Mouse (Mus musculus): ENCODE data around the gene Dip2c. TPM values are rescaled to one million over a fixed set of nuclear protein-coding genes. Genes with fewer than 3 reads are reported as not detected.

The Dip2c gene
- polyA plus RNA-seq, 1 experiment from 2014 or later, result 11.3 TPM

GRCm38 (mm10) chr13:9562921-9563320, 286.6 kb downstream of the Dip2c start:
- no peak overlapping the region for H3K27ac ChIP-seq (ENCODE audit: low read depth, low read length)
- H3K4me2 ChIP-seq (ENCODE audit: low read depth), result no peak overlapping the region
- H3K9ac ChIP-seq (ENCODE audit: low read length), result no peak overlapping the region
- DNase-seq (ENCODE audit: low spot score) (peak; percentile 34), ATAC-seq (ENCODE audit: insufficient read depth, low FRiP score, low TSS enrichment) (no peak)
- H3K4me3 ChIP-seq (ENCODE audit: low read depth, low read length), result no peak overlapping the region
- no peaks in the 10 kb centered on the region for H3K36me3 ChIP-seq (ENCODE audit: control insufficient read depth, insufficient read depth, low read length)
- no peaks in the 10 kb centered on the region for H3K27me3 ChIP-seq (ENCODE audit: control insufficient read depth, insufficient read depth, low read length)
- no peaks in the 10 kb centered on the region for H3K9me3 ChIP-seq (ENCODE audit: control insufficient read depth, low read length)
- H3K4me1 ChIP-seq (ENCODE audit: control insufficient read depth, insufficient read depth, low read length), result no peaks in the 10 kb centered on the region
- WGBS, result 18% methylated on average over 2 of the region's 2 CpGs

DNA sequence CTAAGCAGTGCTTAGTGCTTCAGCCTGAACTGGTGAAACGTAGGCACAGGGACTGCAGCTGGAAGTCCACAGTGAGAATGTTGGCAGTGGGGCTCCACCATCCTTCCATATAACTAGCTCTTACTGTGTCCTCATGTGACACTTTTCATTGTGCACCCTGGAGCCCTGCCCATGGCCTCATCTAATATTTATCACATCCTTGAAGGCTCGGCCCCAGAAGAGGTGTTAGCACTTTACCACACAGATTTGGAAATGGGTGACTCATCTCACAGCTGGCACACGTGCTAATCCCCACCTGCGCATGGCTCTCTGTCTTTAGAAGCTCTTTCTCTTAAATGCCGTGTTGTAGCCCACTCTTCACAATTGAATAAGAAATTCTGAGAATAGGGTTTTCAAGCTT, 292.5 kb downstream of the Dip2c start:
- H3K9me3 ChIP-seq (ENCODE audit: control insufficient read depth, low read length), result no peaks in the 10 kb centered on the region
- 87% methylated on average over 5 of the region's 5 CpGs for WGBS
- DNase-seq (ENCODE audit: low spot score) (no peak), ATAC-seq (ENCODE audit: insufficient read depth, low FRiP score, low TSS enrichment) (no peak)
- H3K27ac ChIP-seq (ENCODE audit: low read depth, low read length), result no peak overlapping the region
- no peak overlapping the region for H3K9ac ChIP-seq (ENCODE audit: low read length)
- H3K27me3 ChIP-seq (ENCODE audit: control insufficient read depth, insufficient read depth, low read length), result no peaks in the 10 kb centered on the region
- H3K4me1 ChIP-seq (ENCODE audit: control insufficient read depth, insufficient read depth, low read length), result no peaks in the 10 kb centered on the region
- peaks cover 4% of the 10 kb centered on the region; the same call in 1 of the 2 replicates for H3K36me3 ChIP-seq (ENCODE audit: control insufficient read depth, insufficient read depth, low read length)
- no peak overlapping the region for H3K4me2 ChIP-seq (ENCODE audit: low read depth)
- no peak overlapping the region for H3K4me3 ChIP-seq (ENCODE audit: low read depth, low read length)

- H3K4me3 ChIP-seq (ENCODE audit: low read depth, low read length), result no peak overlapping the region
- no peaks in the 10 kb centered on the region for H3K4me1 ChIP-seq (ENCODE audit: control insufficient read depth, insufficient read depth, low read length)
- no peak overlapping the region for H3K27ac ChIP-seq (ENCODE audit: low read depth, low read length)
- DNase-seq (ENCODE audit: low spot score) (no peak), ATAC-seq (ENCODE audit: insufficient read depth, low FRiP score, low TSS enrichment) (no peak)
- no peak overlapping the region for H3K4me2 ChIP-seq (ENCODE audit: low read depth)
- H3K36me3 ChIP-seq (ENCODE audit: control insufficient read depth, insufficient read depth, low read length), result no peaks in the 10 kb centered on the region
- H3K27me3 ChIP-seq (ENCODE audit: control insufficient read depth, insufficient read depth, low read length), result no peaks in the 10 kb centered on the region
- 85% methylated on average over 4 of the region's 4 CpGs for WGBS
- no peaks in the 10 kb centered on the region for H3K9me3 ChIP-seq (ENCODE audit: control insufficient read depth, low read length)
- H3K9ac ChIP-seq (ENCODE audit: low read length), result no peak overlapping the region
These were observed 300.4 kb downstream of the Dip2c start for GRCm38 (mm10) chr13:9576686-9577085.

GRCm38 (mm10) chr13:9578456-9578855, 302.1 kb downstream of the Dip2c start:
- Histone ChIP-seq H3K4me2 (ENCODE audit: low read depth) (no peak overlapping the region), H3K9me3 (ENCODE audit: control insufficient read depth, low read length) (no peaks in the 10 kb centered on the region), H3K27me3 (ENCODE audit: control insufficient read depth, insufficient read depth, low read length) (no peaks in the 10 kb centered on the region), H3K9ac (ENCODE audit: low read length) (no peak overlapping the region), H3K4me1 (ENCODE audit: control insufficient read depth, insufficient read depth, low read length) (no peaks in the 10 kb centered on the region), H3K27ac (ENCODE audit: low read depth, low read length) (no peak overlapping the region), H3K4me3 (ENCODE audit: low read depth, low read length) (no peak overlapping the region), H3K36me3 (ENCODE audit: control insufficient read depth, insufficient read depth, low read length) (no peaks in the 10 kb centered on the region)
- WGBS, result 97% methylated on average over 4 of the region's 4 CpGs
- ATAC-seq (ENCODE audit: insufficient read depth, low FRiP score, low TSS enrichment) (no peak), DNase-seq (ENCODE audit: low spot score) (no peak)

- no peak for ATAC-seq (ENCODE audit: insufficient read depth, low FRiP score, low TSS enrichment)
These were observed 305.5 kb downstream of the Dip2c start for GRCm38 (mm10) chr13:9581821-9582220.

GRCm38 (mm10) chr13:9583579-9583978, 307.3 kb downstream of the Dip2c start:
- no peak overlapping the region for H3K9ac ChIP-seq (ENCODE audit: low read length)
- H3K4me1 ChIP-seq (ENCODE audit: control insufficient read depth, insufficient read depth, low read length), result no peaks in the 10 kb centered on the region
- H3K4me2 ChIP-seq (ENCODE audit: low read depth), result no peak overlapping the region
- H3K27ac ChIP-seq (ENCODE audit: low read depth, low read length), result no peak overlapping the region
- H3K36me3 ChIP-seq (ENCODE audit: control insufficient read depth, insufficient read depth, low read length), result no peaks in the 10 kb centered on the region
- ATAC-seq (ENCODE audit: insufficient read depth, low FRiP score, low TSS enrichment), result no peak
- no peaks in the 10 kb centered on the region for H3K27me3 ChIP-seq (ENCODE audit: control insufficient read depth, insufficient read depth, low read length)
- H3K9me3 ChIP-seq (ENCODE audit: control insufficient read depth, low read length), result no peaks in the 10 kb centered on the region
- H3K4me3 ChIP-seq (ENCODE audit: low read depth, low read length), result no peak overlapping the region
- no peak for DNase-seq (ENCODE audit: low spot score)

More at GRCm38 (mm10) chr13:9581821-9582220, 305.5 kb downstream of the Dip2c start:
- Histone ChIP-seq H3K4me1 (ENCODE audit: control insufficient read depth, insufficient read depth, low read length) (no peaks in the 10 kb centered on the region), H3K4me2 (ENCODE audit: low read depth) (no peak overlapping the region), H3K27ac (ENCODE audit: low read depth, low read length) (no peak overlapping the region), H3K9ac (ENCODE audit: low read length) (no peak overlapping the region), H3K9me3 (ENCODE audit: control insufficient read depth, low read length) (no peaks in the 10 kb centered on the region), H3K27me3 (ENCODE audit: control insufficient read depth, insufficient read depth, low read length) (no peaks in the 10 kb centered on the region), H3K4me3 (ENCODE audit: low read depth, low read length) (no peak overlapping the region), H3K36me3 (ENCODE audit: control insufficient read depth, insufficient read depth, low read length) (no peaks in the 10 kb centered on the region)
- DNase-seq (ENCODE audit: low spot score), result no peak

DNA sequence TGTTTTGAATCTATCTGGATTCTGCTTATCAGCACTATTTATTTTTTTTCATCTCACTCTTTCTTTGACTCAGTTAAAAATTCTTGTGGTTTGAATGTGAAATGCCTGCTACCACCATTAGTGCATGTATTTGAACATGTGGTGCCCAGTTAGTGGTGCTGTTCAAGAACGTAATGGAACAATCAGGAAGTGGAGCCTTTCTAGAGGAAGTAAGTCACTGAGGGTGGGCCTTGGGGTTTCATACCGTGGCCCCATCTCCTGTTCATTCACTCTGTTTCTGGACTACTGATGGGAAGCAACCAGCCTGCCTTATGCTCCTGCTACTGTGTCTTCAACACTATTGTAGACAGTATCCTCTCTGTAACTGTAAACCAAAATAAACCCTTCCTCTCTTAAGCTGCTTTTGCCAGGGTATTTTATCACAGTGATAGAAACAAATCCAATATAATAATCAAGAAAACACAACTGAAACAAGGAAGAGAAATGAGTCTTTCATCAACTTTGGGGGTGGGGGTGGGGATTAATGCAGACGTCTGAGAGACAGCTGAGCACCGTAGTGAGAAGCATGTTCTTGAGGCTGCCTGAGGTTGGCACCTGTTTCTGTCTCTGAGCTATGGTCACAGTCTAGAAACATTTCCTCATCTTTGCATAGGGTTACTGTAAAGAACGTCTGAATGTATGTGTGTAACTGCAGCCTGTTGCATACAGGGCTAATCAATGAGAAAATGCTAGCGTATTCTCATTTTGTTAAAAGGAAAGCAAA, 323.2 kb downstream of the Dip2c start:
- no peaks in the 10 kb centered on the region for H3K9me3 ChIP-seq (ENCODE audit: control insufficient read depth, low read length)
- H3K4me1 ChIP-seq (ENCODE audit: control insufficient read depth, insufficient read depth, low read length), result no peaks in the 10 kb centered on the region
- no peak overlapping the region for H3K4me3 ChIP-seq (ENCODE audit: low read depth, low read length)
- ATAC-seq (ENCODE audit: insufficient read depth, low FRiP score, low TSS enrichment) (no peak), DNase-seq (ENCODE audit: low spot score) (no peak)
- H3K27ac ChIP-seq (ENCODE audit: low read depth, low read length), result no peak overlapping the region
- no peaks in the 10 kb centered on the region for H3K36me3 ChIP-seq (ENCODE audit: control insufficient read depth, insufficient read depth, low read length)
- 82% methylated on average over 6 of the region's 6 CpGs for WGBS
- no peak overlapping the region for H3K9ac ChIP-seq (ENCODE audit: low read length)
- no peak overlapping the region for H3K4me2 ChIP-seq (ENCODE audit: low read depth)
- no peaks in the 10 kb centered on the region for H3K27me3 ChIP-seq (ENCODE audit: control insufficient read depth, insufficient read depth, low read length)

DNA sequence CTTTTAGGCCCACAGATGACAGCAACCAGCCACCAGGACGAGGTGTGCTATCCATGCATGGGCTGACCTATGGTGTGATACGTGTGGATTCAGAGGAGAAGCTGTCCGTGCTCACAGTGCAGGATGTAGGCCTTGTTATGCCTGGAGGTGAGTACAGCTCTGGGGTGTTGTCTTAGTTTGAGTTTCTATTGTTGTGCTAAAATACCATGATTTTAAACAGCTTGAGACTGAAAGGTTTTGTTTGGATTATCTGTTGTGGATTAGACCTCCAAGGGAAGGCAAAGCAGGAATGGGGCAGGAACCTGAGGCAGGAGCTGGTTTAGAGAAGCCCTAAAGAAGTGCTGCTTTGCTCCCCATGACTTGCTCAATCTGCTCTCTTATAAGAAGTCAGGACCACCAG, 325.0 kb downstream of the Dip2c start:
- no peak overlapping the region for H3K27ac ChIP-seq (ENCODE audit: low read depth, low read length)
- no peak overlapping the region for H3K9ac ChIP-seq (ENCODE audit: low read length)
- DNase-seq (ENCODE audit: low spot score) (no peak), ATAC-seq (ENCODE audit: insufficient read depth, low FRiP score, low TSS enrichment) (no peak)
- H3K4me2 ChIP-seq (ENCODE audit: low read depth), result no peak overlapping the region
- no peaks in the 10 kb centered on the region for H3K36me3 ChIP-seq (ENCODE audit: control insufficient read depth, insufficient read depth, low read length)
- no peaks in the 10 kb centered on the region for H3K4me1 ChIP-seq (ENCODE audit: control insufficient read depth, insufficient read depth, low read length)
- no peak overlapping the region for H3K4me3 ChIP-seq (ENCODE audit: low read depth, low read length)
- H3K27me3 ChIP-seq (ENCODE audit: control insufficient read depth, insufficient read depth, low read length), result no peaks in the 10 kb centered on the region
- H3K9me3 ChIP-seq (ENCODE audit: control insufficient read depth, low read length), result no peaks in the 10 kb centered on the region
- 84% methylated on average over 3 of the region's 3 CpGs for WGBS

- no peaks in the 10 kb centered on the region for H3K9me3 ChIP-seq (ENCODE audit: control insufficient read depth, low read length)
- no peak for ATAC-seq (ENCODE audit: insufficient read depth, low FRiP score, low TSS enrichment)
- H3K36me3 ChIP-seq (ENCODE audit: control insufficient read depth, insufficient read depth, low read length), result no peaks in the 10 kb centered on the region
- no peak for DNase-seq (ENCODE audit: low spot score)
- H3K9ac ChIP-seq (ENCODE audit: low read length), result no peak overlapping the region
- 95% methylated on average over 1 of the region's 1 CpGs for WGBS
- no peak overlapping the region for H3K27ac ChIP-seq (ENCODE audit: low read depth, low read length)
- H3K4me2 ChIP-seq (ENCODE audit: low read depth), result no peak overlapping the region
- no peaks in the 10 kb centered on the region for H3K27me3 ChIP-seq (ENCODE audit: control insufficient read depth, insufficient read depth, low read length)
- no peaks in the 10 kb centered on the region for H3K4me1 ChIP-seq (ENCODE audit: control insufficient read depth, insufficient read depth, low read length)
- no peak overlapping the region for H3K4me3 ChIP-seq (ENCODE audit: low read depth, low read length)
These were observed 334.9 kb downstream of the Dip2c start for GRCm38 (mm10) chr13:9611229-9611628.

All from neural tube, embryonic 11.5 days (tissue).